In genomic region chr11:49213505-49213904, GRCm38 (mm10) we compare ENCODE assay signal across 25 mouse cellular contexts. TPM values are rescaled to one million over a fixed set of nuclear protein-coding genes. Genes with fewer than 3 reads are reported as not detected.
"Had no signal": no experiment of that assay in that cellular context is flagged by ENCODE, and none has a peak within 500 bp of the region (broad histone marks: within the 10 kb centered on the region; RNA-seq: fewer than 3 reads in every experiment).

No protein-coding gene starts in this region.

- H3K4me3 ChIP-seq: lung, embryonic 15.5 days; megakaryocyte, embryonic 14.5 days; midbrain, embryonic 13.5 days; midbrain, embryonic 15.5 days; neural tube, embryonic 12.5 days; stomach, embryonic 15.5 days had no signal

- H3K4me1 ChIP-seq: lung, embryonic 15.5 days; midbrain, embryonic 15.5 days; neural tube, embryonic 12.5 days; stomach, embryonic 15.5 days had no signal

- ATAC-seq: lung, postnatal 0 days; midbrain, embryonic 13.5 days; midbrain, embryonic 15.5 days had no signal

- H3K27ac ChIP-seq: lung, embryonic 15.5 days; macrophage; midbrain, embryonic 13.5 days; midbrain, embryonic 15.5 days; neural tube, embryonic 12.5 days; stomach, embryonic 15.5 days; stomach, postnatal 0 days had no signal

- H3K9ac ChIP-seq: lung, embryonic 15.5 days; midbrain, embryonic 13.5 days; midbrain, embryonic 15.5 days; neural tube, embryonic 12.5 days; stomach, embryonic 15.5 days had no signal

- H3K4me2 ChIP-seq: lung, embryonic 15.5 days; midbrain, embryonic 11.5 days; midbrain, embryonic 13.5 days; midbrain, embryonic 15.5 days; neural tube, embryonic 12.5 days; stomach, embryonic 15.5 days had no signal

- H3K27me3 ChIP-seq: lung, embryonic 15.5 days; megakaryocyte, embryonic 14.5 days; midbrain, embryonic 13.5 days; midbrain, embryonic 15.5 days; neural tube, embryonic 12.5 days; stomach, embryonic 15.5 days had no signal

- DNase-seq: lung, adult 2 months; lung, postnatal 14 days; lung, postnatal 36 days; right cerebral cortex, postnatal 14 days; thymus, adult 2 months; thymus, postnatal 25 days; thymus, postnatal 4 days had no signal

- H3K9me3 ChIP-seq: lung, embryonic 15.5 days; megakaryocyte, embryonic 14.5 days; midbrain, embryonic 13.5 days; midbrain, embryonic 15.5 days; neural tube, embryonic 12.5 days; stomach, embryonic 15.5 days had no signal

RNA-seq across cellular contexts. Expression of gene Btnl9, which starts 26.5 kb away (rescaled TPM):
- total RNA-seq: midbrain, postnatal 0 days had no signal
- polyA plus RNA-seq: midbrain, embryonic 11.5 days; midbrain, embryonic 13.5 days had no signal

RNA-seq across cellular contexts. Expression of gene Olfr1394, which starts 59.3 kb away (rescaled TPM):
- total RNA-seq: megakaryocyte progenitor cell, adult 5-6 weeks; midbrain, postnatal 0 days; monocyte, adult 5-6 weeks; neutrophil, adult 5-6 weeks had no signal
- polyA plus RNA-seq: lung, adult 2 months; lung, embryonic 15.5 days; lung, postnatal 0 days; macrophage; midbrain, embryonic 11.5 days; midbrain, embryonic 13.5 days; midbrain, embryonic 15.5 days; midbrain, postnatal 0 days; neural tube, embryonic 12.5 days; neural tube, embryonic 14.5 days; spleen, adult 2 months; stomach, embryonic 15.5 days; stomach, postnatal 0 days; testis, adult 2 months; thymus, adult 2 months; urinary bladder, adult 2 months had no signal
